21 mouse cellular contexts compared by ENCODE assay signal in the genomic region with DNA sequence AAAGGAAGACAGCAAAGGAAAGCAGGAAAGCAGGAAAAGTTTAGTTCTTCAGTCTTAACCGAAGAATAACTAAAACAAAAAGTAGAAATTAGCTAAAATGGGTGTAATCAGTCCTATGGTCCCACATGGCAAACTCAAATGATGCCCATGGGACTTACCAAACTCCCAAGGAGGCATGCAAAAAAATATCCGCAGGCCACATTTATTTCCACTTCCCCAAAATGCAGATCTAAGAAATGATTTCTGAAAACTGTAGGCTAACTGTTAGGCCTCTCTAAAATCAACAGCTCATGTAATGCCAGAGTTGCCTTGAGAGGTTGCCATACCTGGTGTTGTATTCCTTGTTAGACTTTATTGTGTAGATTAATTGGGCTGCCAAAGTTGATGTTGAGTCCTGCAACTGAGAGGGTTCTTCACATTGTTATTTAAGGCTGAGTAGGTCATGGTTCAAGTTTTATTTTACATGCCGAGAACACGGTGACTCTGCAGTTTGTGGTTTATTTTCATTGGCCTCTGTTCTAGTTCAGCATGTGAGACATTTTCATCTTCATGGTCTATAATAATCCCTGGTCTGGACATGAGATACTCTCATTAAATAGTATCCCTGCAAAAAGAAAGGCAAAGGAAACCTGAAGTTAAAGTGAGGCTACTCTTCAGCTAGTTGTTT.
A peak's percentile ranks its signal among the peaks of the same experiment; 100 is the strongest.
DNase-seq lines count a peak whose midpoint lies in the region; ATAC-seq and TF ChIP-seq lines count a peak whose summit lies in the region.
"Had no signal": no experiment of that assay in that cellular context is flagged by ENCODE, and none has a peak within 500 bp of the region (broad histone marks: within the 10 kb centered on the region; RNA-seq: fewer than 3 reads in every experiment).

No protein-coding gene starts in this region.

- TF ChIP-seq POLR2A in CH12.LX (IDR thresholded peaks at IDR 0.05; ENCODE audit: low read depth, low read length), result no peak
- TF ChIP-seq POLR2A in embryonic fibroblast, embryonic 13.5 days (IDR thresholded peaks at IDR 0.05; ENCODE audit: low read depth, low read length), result no peak

- dilution Hi-C loops in CH12.LX (cut with MboI; ENCODE audit: extremely low pct_ligation_motif_present, extremely low pct_unique_long_range_greater_than_20kb, low sequenced_read_pairs), result no loop called here

- no peaks in the 10 kb centered on the region for H3K9me3 ChIP-seq in heart, embryonic 11.5 days (replicated peaks; ENCODE audit: control insufficient read depth, low read length)
- peaks cover 3% of the 10 kb centered on the region for H3K9me3 ChIP-seq in CH12.LX (replicated peaks; ENCODE audit: low read length)
- H3K9me3 ChIP-seq in liver, embryonic 12.5 days (replicated peaks), result no peaks in the 10 kb centered on the region
- H3K9me3 ChIP-seq in midbrain, embryonic 11.5 days (ENCODE audit: control insufficient read depth, low read length), result no peaks in the 10 kb centered on the region
- H3K9me3 ChIP-seq: embryonic facial prominence, embryonic 15.5 days; limb, embryonic 10.5 days; stomach, embryonic 15.5 days had no signal

- H3K36me3 ChIP-seq in heart, embryonic 11.5 days (ENCODE audit: control insufficient read depth, insufficient read depth, low read length), result no peaks in the 10 kb centered on the region
- H3K36me3 ChIP-seq in CH12.LX (replicated peaks in 1 of 2; ENCODE audit: control insufficient read depth in 1 of 2, insufficient read depth in 1 of 2, low read length in 1 of 2), result no peaks in the 10 kb centered on the region
- no peaks in the 10 kb centered on the region for H3K36me3 ChIP-seq in liver, embryonic 12.5 days
- H3K36me3 ChIP-seq in midbrain, embryonic 11.5 days (ENCODE audit: control insufficient read depth, insufficient read depth, low read length), result no peaks in the 10 kb centered on the region
- H3K36me3 ChIP-seq: embryonic facial prominence, embryonic 15.5 days; heart, embryonic 13.5 days; limb, embryonic 10.5 days; stomach, embryonic 15.5 days had no signal

- in situ Hi-C loops in CH12.LX (cut with MboI; ENCODE audit: low pct_ligation_motif_present, low pct_unique_long_range_greater_than_20kb, low sequenced_read_pairs), result no loop called here

- H3K4me2 ChIP-seq in heart, embryonic 11.5 days, result no peak overlapping the region
- no peak overlapping the region for H3K4me2 ChIP-seq in CH12.LX (ENCODE audit: insufficient read depth, low read depth, poor library complexity, severe bottlenecking)
- H3K4me2 ChIP-seq in liver, embryonic 12.5 days, result no peak overlapping the region
- H3K4me2 ChIP-seq in midbrain, embryonic 11.5 days, result no peak overlapping the region
- H3K4me2 ChIP-seq: embryonic facial prominence, embryonic 15.5 days; heart, embryonic 13.5 days; stomach, embryonic 15.5 days had no signal

- DNase-seq in heart, adult 8-10 months (ENCODE audit: low spot score), result peak; percentile 14
- DNase-seq in CH12.LX (ENCODE audit: extremely low read depth), result peak; percentile 70
- peak; percentile 10 for DNase-seq in skeletal muscle tissue, adult 2 months (ENCODE audit: low read depth, low spot score)
- DNase-seq in midbrain, embryonic 11.5 days (ENCODE audit: low spot score, missing footprints), result no peak
- DNase-seq: adrenal gland, postnatal 10 days; cerebellum, postnatal 10 days; kidney, postnatal 36 days; layer of hippocampus, adult 9-11 months; lung, adult 2 months; spleen, adult 18-20 months; thymus, adult 18-20 months had no signal

- TF ChIP-seq RAD21 in CH12.LX (IDR thresholded peaks at IDR 0.05; ENCODE audit: low read depth, low read length), result no peak

- peak; percentile 58 for TF ChIP-seq EP300 in CH12.LX (IDR thresholded peaks at IDR 0.05; ENCODE audit: low read length)

- 84% methylated on average over 4 of the region's 4 CpGs for WGBS in heart, embryonic 11.5 days (ENCODE audit: insufficient replicate concordance)
- WGBS in liver, embryonic 12.5 days (ENCODE audit: insufficient replicate concordance), result 68% methylated on average over 4 of the region's 4 CpGs
- 87% methylated on average over 4 of the region's 4 CpGs for WGBS in midbrain, embryonic 11.5 days

- H3K27me3 ChIP-seq in heart, embryonic 11.5 days (ENCODE audit: control insufficient read depth, insufficient read depth, low read length), result no peaks in the 10 kb centered on the region
- no peaks in the 10 kb centered on the region for H3K27me3 ChIP-seq in CH12.LX (replicated peaks)
- no peaks in the 10 kb centered on the region for H3K27me3 ChIP-seq in liver, embryonic 12.5 days (replicated peaks)
- H3K27me3 ChIP-seq in midbrain, embryonic 11.5 days (ENCODE audit: control insufficient read depth, insufficient read depth, low read length), result no peaks in the 10 kb centered on the region
- H3K27me3 ChIP-seq: embryonic facial prominence, embryonic 15.5 days; heart, embryonic 13.5 days; Patski; stomach, embryonic 15.5 days had no signal

- no peak for ATAC-seq in heart, embryonic 11.5 days (replicated peaks; ENCODE audit: insufficient number of reproducible peaks, low FRiP score, low TSS enrichment)
- no peak for ATAC-seq in liver, embryonic 12.5 days
- no peak for ATAC-seq in midbrain, embryonic 11.5 days (ENCODE audit: low FRiP score)
- ATAC-seq: hindbrain, postnatal 0 days; intestine, postnatal 0 days; Patski had no signal

- TF ChIP-seq CTCF in CH12.LX (conservative IDR thresholded peaks at IDR 0.05 in 1 of 2, IDR thresholded peaks at IDR 0.05 in 1 of 2; ENCODE audit: low read depth in 2 of 2, low read length in 2 of 2), result no peak
- no peak for TF ChIP-seq CTCF in embryonic fibroblast, embryonic 13.5 days (IDR thresholded peaks at IDR 0.05; ENCODE audit: borderline replicate concordance, insufficient read depth, low read length)

- H3K9ac ChIP-seq in heart, embryonic 11.5 days (ENCODE audit: low read depth, low read length), result no peak overlapping the region
- no peak overlapping the region for H3K9ac ChIP-seq in CH12.LX (ENCODE audit: insufficient read depth, low read depth)
- no peak overlapping the region for H3K9ac ChIP-seq in liver, embryonic 12.5 days
- no peak overlapping the region for H3K9ac ChIP-seq in midbrain, embryonic 11.5 days (ENCODE audit: low read length)
- H3K9ac ChIP-seq: embryonic facial prominence, embryonic 15.5 days; heart, embryonic 13.5 days; stomach, embryonic 15.5 days had no signal

- no peak overlapping the region for H3K27ac ChIP-seq in heart, embryonic 11.5 days (ENCODE audit: low read depth, low read length)
- H3K27ac ChIP-seq in CH12.LX (ENCODE audit: insufficient read depth, low read depth), result no peak overlapping the region
- peak overlapping the region; percentile 47; the same call in 1 of the 2 replicates for H3K27ac ChIP-seq in embryonic fibroblast, embryonic 13.5 days (ENCODE audit: insufficient read depth, low read length)
- H3K27ac ChIP-seq in liver, embryonic 12.5 days, result no peak overlapping the region
- no peak overlapping the region for H3K27ac ChIP-seq in midbrain, embryonic 11.5 days (ENCODE audit: low read depth, low read length)
- H3K27ac ChIP-seq: embryonic facial prominence, embryonic 15.5 days; heart, embryonic 13.5 days; hindbrain, postnatal 0 days; limb, embryonic 10.5 days; stomach, embryonic 15.5 days had no signal

- no peaks in the 10 kb centered on the region for H3K79me2 ChIP-seq in CH12.LX (replicated peaks; ENCODE audit: control insufficient read depth, extremely low read depth, insufficient read depth, poor library complexity, severe bottlenecking)

- no peaks in the 10 kb centered on the region for H3K4me1 ChIP-seq in heart, embryonic 11.5 days (ENCODE audit: control insufficient read depth, insufficient read depth, low read length)
- peaks cover 0 to 23% of the 10 kb centered on the region in 2 experiments; a peak in 2 of 4 replicates for H3K4me1 ChIP-seq in CH12.LX (ENCODE audit: control insufficient read depth in 1 of 2, insufficient read depth in 2 of 2)
- H3K4me1 ChIP-seq in embryonic fibroblast, embryonic 13.5 days (ENCODE audit: control insufficient read depth, insufficient read depth, low read length), result no peaks in the 10 kb centered on the region
- H3K4me1 ChIP-seq in liver, embryonic 12.5 days, result no peaks in the 10 kb centered on the region
- H3K4me1 ChIP-seq in midbrain, embryonic 11.5 days (ENCODE audit: control insufficient read depth, insufficient read depth, low read length), result no peaks in the 10 kb centered on the region
- H3K4me1 ChIP-seq: embryonic facial prominence, embryonic 15.5 days; heart, embryonic 13.5 days; limb, embryonic 10.5 days; stomach, embryonic 15.5 days had no signal

- H3K4me3 ChIP-seq in heart, embryonic 11.5 days (ENCODE audit: low read depth, low read length), result no peak overlapping the region
- H3K4me3 ChIP-seq in CH12.LX (replicated peaks in 1 of 3; ENCODE audit: low read depth in 2 of 3, low read length in 2 of 3, poor library complexity in 1 of 3), result no peak overlapping the region
- H3K4me3 ChIP-seq in embryonic fibroblast, embryonic 13.5 days (ENCODE audit: insufficient read depth, low read length), result no peak overlapping the region
- H3K4me3 ChIP-seq in liver, embryonic 12.5 days, result no peak overlapping the region
- no peak overlapping the region for H3K4me3 ChIP-seq in midbrain, embryonic 11.5 days (ENCODE audit: low read depth, low read length)
- H3K4me3 ChIP-seq: embryonic facial prominence, embryonic 15.5 days; heart, embryonic 13.5 days; limb, embryonic 10.5 days; stomach, embryonic 15.5 days had no signal

TF ChIP-seq in CH12.LX, 34 proteins besides CTCF, POLR2A, EP300 and RAD21:
- TF ChIP-seq MAFK (IDR thresholded peaks at IDR 0.05; ENCODE audit: insufficient replicate concordance, low read length) (0 out of 2 replicates have a peak, but pooled peaks have one; percentile 24), MYC (IDR thresholded peaks at IDR 0.05; ENCODE audit: low read depth, low read length) (no peak), ZNF384 (IDR thresholded peaks at IDR 0.05; ENCODE audit: low read depth, low read length) (peak; percentile 34; the same call in 1 of the 2 replicates)
